Mouse (Mus musculus) ES-E14 (cell line): ENCODE results near the gene Gpx3. TPM values are rescaled to one million over a fixed set of nuclear protein-coding genes. Genes with fewer than 3 reads are reported as not detected.

Experiments
- DNase-seq: peaks from one replicate; pipeline ENCODE4 v3.0.0-alpha.2; 2013; ENCODE audit warnings: low read depth, low spot score
- H3K27ac ChIP-seq: 2 replicates; pipeline ENCODE4 v1.5.1; 2012; ENCODE audit warnings: low read depth, mild to moderate bottlenecking, low read length, moderate library complexity, mixed read lengths; ENCODE audit not compliant: poor library complexity, insufficient read depth, severe bottlenecking
- H3K36me3 ChIP-seq: 2 replicates; pipeline ENCODE4 v1.6.1; 2012; ENCODE audit warnings: mild to moderate bottlenecking, low read length, moderate library complexity, mixed read lengths; ENCODE audit not compliant: control insufficient read depth, poor library complexity, insufficient read depth, severe bottlenecking
- H3K4me1 ChIP-seq, 2 experiments: fragments of 150-350 bp in 1 of 2; sonication (generic) in 1 of 2; 2 replicates each; pipeline ENCODE4 v1.6.1; 2012; ENCODE audit warnings: low read length in 2 of 2, mild to moderate bottlenecking in 1 of 2, mixed read lengths in 1 of 2; ENCODE audit not compliant: control insufficient read depth in 2 of 2, insufficient read depth in 2 of 2, poor library complexity in 1 of 2
- H3K4me3 ChIP-seq, 2 experiments: fragments of 150-350 bp in 1 of 2; sonication (generic) in 1 of 2; 2 replicates each; pipeline ENCODE4 v1.5.1; 2012; ENCODE audit warnings: low read length in 2 of 2, low read depth in 1 of 2, mild to moderate bottlenecking in 1 of 2, mixed read lengths in 1 of 2; ENCODE audit not compliant: insufficient read depth in 1 of 2, poor library complexity in 1 of 2, severe bottlenecking in 1 of 2
- H3K9ac ChIP-seq: 2 replicates; pipeline ENCODE4 v1.6.1; 2012; ENCODE audit warnings: low read depth, mild to moderate bottlenecking, low read length, mixed read lengths; ENCODE audit not compliant: poor library complexity, insufficient read depth, severe bottlenecking
- H3K9me3 ChIP-seq: fragments of 150-350 bp; sonication (generic); 2 replicates; pipeline ENCODE4 v1.6.1; 2012; ENCODE audit warnings: low read depth, mild to moderate bottlenecking, low read length; ENCODE audit not compliant: control insufficient read depth, insufficient read depth
- CHD2 ChIP-seq: IDR thresholded peaks from 2 replicates; pipeline ENCODE4 v1.6.1; 2014; ENCODE audit warnings: mild to moderate bottlenecking, low read depth, low read length, inconsistent platforms
- HCFC1 ChIP-seq: IDR thresholded peaks from 2 replicates; pipeline ENCODE4 v1.6.1; 2012; ENCODE audit warnings: low read length, inconsistent platforms, borderline replicate concordance; ENCODE audit not compliant: insufficient read depth
- MAFK ChIP-seq: IDR thresholded peaks from 2 replicates; pipeline ENCODE4 v1.6.1; 2014; ENCODE audit warnings: mild to moderate bottlenecking, low read depth, low read length, inconsistent platforms; ENCODE audit not compliant: insufficient read depth
- ZC3H11A ChIP-seq: IDR thresholded peaks from 2 replicates; pipeline ENCODE4 v1.6.1; 2012; ENCODE audit warnings: low read depth, mild to moderate bottlenecking, inconsistent platforms, low read length, borderline replicate concordance
- ZNF384 ChIP-seq: IDR thresholded peaks from 2 replicates; pipeline ENCODE4 v1.6.1; 2012; ENCODE audit warnings: low read depth, low read length, inconsistent platforms
- in situ Hi-C, 2 experiments: fragments of 600-800 bp; cut with MboI; formaldehyde crosslinking; loops; one replicate each; pipeline ENCODE4 v1.15.1; 2025; ENCODE audit warnings: low sequenced_read_pairs in 2 of 2, inconsistent platforms in 1 of 2; ENCODE audit not compliant: unreplicated experiment in 2 of 2
- total RNA-seq: library from RNA; depleted of rRNA; stranded (reverse); fragments of 300-350 nt; gene quantifications from 2 replicates; pipeline ENCODE4 v1.2.3, GENCODE M21; 2012

The Gpx3 gene
- total RNA-seq, 1 experiment, result 11.4 TPM

DNA sequence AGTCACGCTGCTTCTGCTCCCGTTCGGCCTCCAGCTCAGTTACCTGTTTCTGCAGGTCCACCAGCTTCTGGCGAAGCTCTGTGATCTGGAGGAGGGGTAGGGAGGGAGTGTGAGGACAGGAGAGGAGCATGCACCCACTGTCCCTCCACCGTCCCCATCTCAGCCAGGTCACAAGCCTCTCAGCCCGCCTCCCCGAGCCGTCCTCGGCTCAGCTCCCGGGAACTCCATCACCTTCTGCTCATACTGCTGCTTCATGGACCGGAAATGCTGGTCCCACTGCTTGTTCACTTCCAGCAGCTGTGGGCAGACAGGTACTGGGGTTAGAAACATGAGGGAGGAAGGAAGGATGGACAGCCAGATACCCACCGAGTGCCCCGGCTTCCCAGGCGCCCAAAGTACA lies 21.9 kb downstream of the Gpx3 start:
- no peak overlapping the region for H3K9ac ChIP-seq
- in situ Hi-C loops, result no loop called here
- H3K9me3 ChIP-seq, result no peaks in the 10 kb centered on the region
- peaks cover 63% of the 10 kb centered on the region for H3K36me3 ChIP-seq
- DNase-seq, result no peak
- H3K4me3 ChIP-seq, result no peak overlapping the region
- peaks cover 0 to 3% of the 10 kb centered on the region in 2 experiments; a peak in 1 of 4 replicates for H3K4me1 ChIP-seq
- no peak overlapping the region for H3K27ac ChIP-seq
- TF ChIP-seq ZNF384, result no peak
- no peak for TF ChIP-seq HCFC1
- no peak for TF ChIP-seq CHD2
- TF ChIP-seq ZC3H11A, result no peak
- TF ChIP-seq MAFK, result no peak

DNA sequence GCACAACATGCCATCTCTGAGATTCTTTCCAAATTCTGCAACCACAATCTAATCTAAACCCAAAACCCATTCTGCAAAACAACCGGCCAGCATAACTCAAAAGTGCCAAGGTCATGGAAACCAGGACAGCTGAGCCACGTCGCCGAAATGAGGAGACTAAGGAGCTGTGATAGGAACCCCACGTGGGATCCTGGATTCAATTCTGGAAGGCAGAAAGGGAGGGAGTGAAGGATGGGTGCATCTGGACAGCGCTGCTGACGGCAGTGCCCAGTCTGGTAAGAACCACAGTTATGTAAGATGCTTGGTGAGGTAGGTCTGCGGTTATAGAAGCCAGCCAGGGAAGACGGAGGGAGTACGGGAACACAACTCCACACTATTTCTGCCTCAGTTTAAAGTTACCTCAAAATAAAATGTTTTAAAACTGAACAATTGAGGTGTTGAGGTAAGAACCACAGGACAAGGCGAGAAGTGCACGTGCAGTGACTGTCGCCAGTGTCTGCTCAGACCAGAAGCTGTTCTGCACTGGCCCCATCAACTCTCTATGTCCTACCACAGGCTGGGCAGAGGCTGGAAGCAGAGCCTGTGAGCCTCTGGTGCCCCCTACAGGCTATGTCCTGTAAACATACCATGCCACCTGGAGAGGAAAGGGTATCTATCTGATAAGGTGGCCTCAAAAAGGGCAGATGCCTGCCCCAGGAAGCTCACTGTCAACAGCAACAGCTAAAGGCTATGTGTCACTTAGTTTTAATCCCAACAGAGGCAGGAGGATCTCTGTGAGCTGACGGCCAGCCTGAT lies 25.3 kb downstream of the Gpx3 start:
- Histone ChIP-seq H3K9ac (no peak overlapping the region), H3K4me1 (no peaks in the 10 kb centered on the region; a peak in 1 of 4 replicates), H3K27ac (no peak overlapping the region), H3K36me3 (peaks cover 65% of the 10 kb centered on the region), H3K4me3 (no peak overlapping the region), H3K9me3 (no peaks in the 10 kb centered on the region)
- TF ChIP-seq ZC3H11A (no peak), ZNF384 (no peak)
- in situ Hi-C loops, result no loop called here
- DNase-seq, result peak; percentile 58

DNA sequence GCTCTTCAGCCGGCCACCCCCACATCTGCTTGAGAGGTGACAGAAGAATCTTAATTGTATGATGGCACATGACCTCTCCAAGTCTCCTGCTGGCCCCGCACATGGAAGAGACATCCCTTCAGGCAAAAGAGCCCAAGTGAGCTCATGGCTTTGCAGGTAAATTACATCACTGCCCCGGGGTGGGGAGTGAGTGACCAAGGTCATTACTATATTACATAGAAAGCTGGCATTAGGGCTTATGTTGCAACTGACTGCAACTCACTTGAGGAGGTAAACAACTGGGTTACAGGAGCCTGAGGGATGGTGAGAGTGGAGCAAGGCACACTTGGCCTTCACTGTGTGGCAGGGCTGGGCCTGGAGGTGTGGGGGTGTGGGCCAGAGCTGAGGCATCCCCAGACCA lies 26.0 kb downstream of the Gpx3 start:
- TF ChIP-seq HCFC1 (no peak), ZNF384 (no peak)
- H3K9me3 ChIP-seq, result no peaks in the 10 kb centered on the region
- H3K36me3 ChIP-seq, result peaks cover 62% of the 10 kb centered on the region
- no peak overlapping the region for H3K27ac ChIP-seq
- H3K4me3 ChIP-seq, result no peak overlapping the region
- no peak for DNase-seq
- H3K4me1 ChIP-seq, result no peaks in the 10 kb centered on the region
- in situ Hi-C loops, result no loop called here
- H3K9ac ChIP-seq, result no peak overlapping the region

DNA sequence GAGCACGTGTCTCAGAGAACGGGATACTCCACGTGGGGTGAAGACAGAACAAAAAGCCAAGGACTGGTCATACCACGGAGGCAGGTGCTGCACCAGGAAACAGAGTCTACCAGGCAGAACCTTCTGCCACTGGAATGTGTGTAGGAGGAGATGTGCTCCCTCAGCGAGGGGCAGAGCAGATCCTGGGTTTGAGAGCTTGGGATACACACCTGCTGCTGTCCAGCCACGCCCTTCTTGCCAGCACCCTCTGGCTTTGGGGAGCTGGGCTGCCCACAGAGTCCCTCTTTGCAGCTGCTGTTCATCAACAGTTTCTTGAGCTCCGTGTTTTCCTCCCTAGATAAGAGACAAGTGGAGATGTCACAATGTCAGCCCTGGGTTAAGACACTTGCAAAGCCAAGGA lies 26.6 kb downstream of the Gpx3 start:
- no peak overlapping the region for H3K27ac ChIP-seq
- peaks cover 60% of the 10 kb centered on the region for H3K36me3 ChIP-seq
- no peaks in the 10 kb centered on the region for H3K9me3 ChIP-seq
- H3K4me3 ChIP-seq, result no peak overlapping the region
- in situ Hi-C loops, result no loop called here
- no peak for DNase-seq
- no peaks in the 10 kb centered on the region for H3K4me1 ChIP-seq
- no peak overlapping the region for H3K9ac ChIP-seq
- TF ChIP-seq HCFC1 (no peak), CHD2 (no peak), ZNF384 (no peak), ZC3H11A (no peak), MAFK (no peak)

DNA sequence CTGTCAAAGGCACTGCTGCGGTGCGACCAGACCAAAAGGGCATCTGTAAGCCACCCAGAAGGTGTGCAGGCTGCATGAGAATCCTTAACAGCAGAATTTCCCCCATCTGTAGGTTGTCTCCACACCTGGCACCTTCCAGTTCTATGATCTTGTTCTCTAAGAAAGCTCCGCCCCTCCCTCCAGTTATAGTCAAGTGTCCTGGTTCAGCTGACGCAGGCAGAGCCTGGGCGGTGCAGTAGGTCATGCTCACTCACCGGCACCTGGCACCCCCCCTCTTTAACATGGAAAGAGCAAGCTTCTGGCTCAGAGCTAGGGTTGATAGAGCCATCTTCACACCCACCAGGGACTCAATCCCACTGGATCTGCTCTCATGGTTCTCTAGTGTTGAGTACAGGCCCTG lies 27.0 kb downstream of the Gpx3 start:
- no peak for DNase-seq
- Histone ChIP-seq H3K4me3 (no peak overlapping the region), H3K4me1 (0 out of 4 replicates have a peak, but pooled peaks cover 0 to 2% of the 10 kb centered on the region in 2 experiments), H3K9ac (no peak overlapping the region), H3K36me3 (peaks cover 60% of the 10 kb centered on the region), H3K9me3 (no peaks in the 10 kb centered on the region), H3K27ac (no peak overlapping the region)
- in situ Hi-C loops, result no loop called here
- no peak for TF ChIP-seq ZNF384
- TF ChIP-seq CHD2, result no peak
- no peak for TF ChIP-seq HCFC1
- no peak for TF ChIP-seq MAFK
- no peak for TF ChIP-seq ZC3H11A
